Mouse (Mus musculus) spleen, embryonic (tissue): Measurements from ENCODE around the gene Crocc2.

ENCODE experiments used
- CTCF ChIA-PET: fragments of 350-600 bp; sonication (Branson Sonifier 250); formaldehyde crosslinking; loops from one replicate; lab custom pipeline; 2022; lab: Charles Lee

The Crocc2 gene

GRCm38 (mm10) chr1:93270516-93271240 lies 102.2 kb downstream of the Crocc2 start:
- CTCF ChIA-PET = no interaction called here

DNA sequence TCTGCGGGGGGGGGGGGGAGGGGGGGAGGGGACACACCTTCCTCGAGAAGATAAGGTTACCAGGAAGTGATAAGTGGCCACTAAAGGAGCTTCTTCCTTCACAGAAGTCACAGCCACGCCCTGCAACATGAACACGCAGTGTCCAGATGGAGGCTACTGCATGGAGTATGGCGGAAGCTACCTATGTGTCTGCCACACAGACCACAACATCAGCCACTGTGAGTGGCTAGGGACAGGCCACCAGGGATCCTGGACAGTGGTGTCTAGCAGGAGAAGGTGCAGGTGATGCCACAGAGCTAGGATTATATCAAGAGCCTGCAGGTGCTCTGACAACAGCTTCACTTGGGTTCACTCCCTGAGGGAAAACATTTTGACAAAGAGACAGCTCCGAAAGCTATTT lies 103.2 kb downstream of the Crocc2 start:
- CTCF ChIA-PET = no interaction called here

- CTCF ChIA-PET = no interaction called here
Measured at GRCm38 (mm10) chr1:93272409-93272821, 103.9 kb downstream of the Crocc2 start.

DNA sequence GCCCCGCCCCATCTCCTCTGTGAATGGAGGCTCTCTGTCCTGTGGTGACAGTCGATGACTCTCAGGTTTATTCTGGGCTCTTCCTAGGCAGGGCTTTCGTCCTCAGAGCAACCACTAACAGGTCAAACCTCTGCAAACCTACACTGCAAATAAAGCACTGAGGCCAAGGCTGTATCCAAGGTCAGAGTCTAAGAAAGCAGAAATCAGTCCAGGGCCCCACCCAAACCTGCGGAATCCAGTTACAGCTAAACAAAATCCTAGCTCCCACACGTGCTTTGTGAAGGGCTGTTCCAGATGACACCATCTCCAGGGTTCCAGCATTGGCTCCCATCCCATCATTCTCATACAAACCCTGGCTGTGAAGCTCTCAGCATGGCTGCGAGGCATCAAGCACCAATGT lies 107.0 kb downstream of the Crocc2 start:
- CTCF ChIA-PET = no interaction called here

DNA sequence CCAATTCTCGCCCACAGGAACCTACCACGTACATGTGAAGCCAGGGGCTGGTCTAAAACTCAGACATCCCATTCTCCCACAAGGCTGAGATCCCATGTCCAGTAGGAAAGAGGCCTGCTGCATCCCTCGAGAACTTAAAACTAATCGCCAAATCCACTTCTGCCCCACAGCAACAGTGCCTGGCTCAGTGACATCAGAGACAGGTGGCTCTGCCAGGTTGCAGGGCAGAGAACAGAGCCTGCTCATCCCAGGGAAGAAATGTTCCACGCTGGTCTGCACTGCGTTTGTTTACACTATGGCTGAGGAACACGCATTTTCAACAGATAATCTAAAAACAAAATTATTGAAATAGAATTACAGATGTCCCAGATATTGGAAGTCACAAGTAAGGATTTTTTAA lies 108.5 kb downstream of the Crocc2 start:
- CTCF ChIA-PET = no interaction called here
